Mouse (Mus musculus) left cerebral cortex, postnatal 14 days (tissue): ENCODE measurements at regions not wholly inside any gene's neighbourhood (a gene's known extent, or its start where the extent isn't known, plus 50 kb on each side); places are given as distances from the start of the nearest gene placed in this dataset.

Experiments used
- DNase-seq, 2 experiments: peaks; one replicate each; pipeline ENCODE4 v3.0.0; 2021 to 2022; ENCODE audit warnings: low spot score in 2 of 2, mixed read lengths in 1 of 2
- intact Hi-C: fragments of 180-260 bp; cut with DNase I; formaldehyde crosslinking; loops from one replicate; pipeline ENCODE4 v1.15.1; 2025

- peak; percentile 44 to 64 for DNase-seq
- intact Hi-C loops = no loop called here
Observed at GRCm38 (mm10) chr6:32739162-32739745, 151.3 kb upstream of the Plxna4 start.

GRCm38 (mm10) chr6:32728706-32729105 is 140.7 kb upstream of the Plxna4 start:
- DNase-seq = no peak
- intact Hi-C loops = no loop called here

GRCm38 (mm10) chr6:32726571-32726970 is 138.6 kb upstream of the Plxna4 start:
- intact Hi-C loops = no loop called here
- DNase-seq = no peak

- no peak for DNase-seq
Observed at GRCm38 (mm10) chr6:32717860-32718259, 129.9 kb upstream of the Plxna4 start.

GRCm38 (mm10) chr6:32715137-32715536 is 127.1 kb upstream of the Plxna4 start:
- peak in 1 of 2 experiments; percentile 30 for DNase-seq
- intact Hi-C loops = no loop called here

More at GRCm38 (mm10) chr6:32717860-32718259, 129.9 kb upstream of the Plxna4 start:
- intact Hi-C loops = no loop called here

GRCm38 (mm10) chr6:32710208-32710607 is 122.2 kb upstream of the Plxna4 start:
- intact Hi-C loops = no loop called here
- no peak for DNase-seq

- no peak for DNase-seq
- intact Hi-C loops = no loop called here
Observed at GRCm38 (mm10) chr6:32709566-32709965, 121.6 kb upstream of the Plxna4 start.

- no peak for DNase-seq
- intact Hi-C loops = no loop called here
Observed at GRCm38 (mm10) chr6:32707417-32707816, 119.4 kb upstream of the Plxna4 start.

- DNase-seq = no peak
- intact Hi-C loops = no loop called here
Observed at GRCm38 (mm10) chr6:32706376-32706775, 118.4 kb upstream of the Plxna4 start.

- intact Hi-C loops = loop anchor here (5.0 kb wide), 1 partner anchor 66 kb away; no protein-coding TSS in a partner anchor
Observed at GRCm38 (mm10) chr6:32703466-32703865, 115.5 kb upstream of the Plxna4 start.

GRCm38 (mm10) chr6:32702245-32702791 is 114.3 kb upstream of the Plxna4 start:
- intact Hi-C loops = loop anchor here (5.0 kb wide), 1 partner anchor 65 kb away; no protein-coding TSS in a partner anchor
- DNase-seq = peak in 1 of 2 experiments; percentile 17

More at GRCm38 (mm10) chr6:32703466-32703865, 115.5 kb upstream of the Plxna4 start:
- DNase-seq = no peak

- intact Hi-C loops = loop anchor here (5.0 kb wide), 1 partner anchor 63 kb away; no protein-coding TSS in a partner anchor
Observed at GRCm38 (mm10) chr6:32699811-32700210, 111.8 kb upstream of the Plxna4 start.

GRCm38 (mm10) chr6:32697771-32698270 is 109.8 kb upstream of the Plxna4 start:
- intact Hi-C loops = no loop called here
- no peak for DNase-seq

More at GRCm38 (mm10) chr6:32699811-32700210, 111.8 kb upstream of the Plxna4 start:
- DNase-seq = no peak

GRCm38 (mm10) chr6:32696037-32696436 is 108.0 kb upstream of the Plxna4 start:
- intact Hi-C loops = no loop called here
- DNase-seq = no peak

GRCm38 (mm10) chr6:32672552-32672951 is 84.6 kb upstream of the Plxna4 start:
- intact Hi-C loops = no loop called here
- DNase-seq = no peak

GRCm38 (mm10) chr6:32659743-32660142 is 71.8 kb upstream of the Plxna4 start:
- intact Hi-C loops = no loop called here
- no peak for DNase-seq

- DNase-seq = no peak
- intact Hi-C loops = no loop called here
Observed at GRCm38 (mm10) chr6:32657378-32657777, 69.4 kb upstream of the Plxna4 start.

GRCm38 (mm10) chr6:32654188-32654587 is 66.2 kb upstream of the Plxna4 start:
- intact Hi-C loops = no loop called here
- no peak for DNase-seq

GRCm38 (mm10) chr6:32644016-32644415 is 56.0 kb upstream of the Plxna4 start:
- intact Hi-C loops = no loop called here
- peak in 1 of 2 experiments; percentile 16 for DNase-seq

- intact Hi-C loops = loop anchor here (5.0 kb wide), 1 partner anchor 63 kb away; no protein-coding TSS in a partner anchor
- peak; percentile 19 to 72 for DNase-seq
Observed at GRCm38 (mm10) chr6:32638843-32639242, 50.9 kb upstream of the Plxna4 start.
